Mouse (Mus musculus) 416B (cell line): ENCODE measurements at regions not wholly inside any gene's neighbourhood (a gene's known extent, or its start where the extent isn't known, plus 50 kb on each side); places are given as distances from the start of the nearest gene placed in this dataset.

Experiments
- DNase-seq: peaks from one replicate; pipeline ENCODE4 v3.0.0; 2011; ENCODE audit warnings: low read depth

- DNase-seq: no peak
Observed at GRCm38 (mm10) chr4:73051511-73051910, 199.1 kb upstream of the Aldoart1 start.

GRCm38 (mm10) chr4:73047804-73048203, 195.4 kb upstream of the Aldoart1 start:
- no peak for DNase-seq

- no peak for DNase-seq
Observed at GRCm38 (mm10) chr4:73044356-73044755, 191.9 kb upstream of the Aldoart1 start.

GRCm38 (mm10) chr4:73042672-73043071, 190.2 kb upstream of the Aldoart1 start:
- DNase-seq: peak; percentile 29

- no peak for DNase-seq
Observed at GRCm38 (mm10) chr4:73041486-73041885, 189.1 kb upstream of the Aldoart1 start.

GRCm38 (mm10) chr4:72997686-72998085, 145.3 kb upstream of the Aldoart1 start:
- DNase-seq: no peak

GRCm38 (mm10) chr4:72996102-72996501, 143.7 kb upstream of the Aldoart1 start:
- DNase-seq: no peak

GRCm38 (mm10) chr4:72946369-72946981, 94.0 kb upstream of the Aldoart1 start:
- no peak for DNase-seq

- DNase-seq: no peak
Observed at GRCm38 (mm10) chr4:72923396-72923795, 71.0 kb upstream of the Aldoart1 start.

GRCm38 (mm10) chr4:72914991-72915390, 62.6 kb upstream of the Aldoart1 start:
- DNase-seq: no peak
